Mouse (Mus musculus) spleen, postnatal 36 days (tissue): Measurements from ENCODE around the gene Muc2.
A peak's percentile ranks its signal among the peaks of the same experiment; 100 is the strongest.
"Not testable (repeated sequence)": the region's sequence is repeated elsewhere in the genome, so short reads cannot be mapped to it uniquely, and the experiment has no call there.

Experiments used
- DNase-seq, 2 experiments: peaks; one replicate each; pipeline ENCODE4 v3.0.0; 2022; ENCODE audit warnings: low spot score in 2 of 2, mixed read lengths in 1 of 2

Muc2 gene

GRCm38 (mm10) chr7:141690040-141690439 lies at the start of gene Muc2:
Gene Muc2, plus strand, starts transcription at chr7:141690340.
- DNase-seq, result no peak

- no peak for DNase-seq
Measured at GRCm38 (mm10) chr7:141642375-141642774, 47.8 kb upstream of the Muc2 start.

GRCm38 (mm10) chr7:141643160-141643559 lies 47.0 kb upstream of the Muc2 start:
- DNase-seq, result no peak

- DNase-seq, result no peak
Measured at GRCm38 (mm10) chr7:141647083-141647482, 43.1 kb upstream of the Muc2 start.

GRCm38 (mm10) chr7:141647815-141648214 lies 42.3 kb upstream of the Muc2 start:
- DNase-seq, result no peak

- DNase-seq, result no peak
Measured at GRCm38 (mm10) chr7:141652191-141652590, 37.9 kb upstream of the Muc2 start.

- DNase-seq, result no peak
Measured at GRCm38 (mm10) chr7:141660346-141660745, 29.8 kb upstream of the Muc2 start.

- no peak for DNase-seq
Measured at GRCm38 (mm10) chr7:141661481-141661880, 28.7 kb upstream of the Muc2 start.

- no peak for DNase-seq
Measured at GRCm38 (mm10) chr7:141662223-141662622, 27.9 kb upstream of the Muc2 start.

- DNase-seq, result peak; percentile 11 to 22
Measured at GRCm38 (mm10) chr7:141666190-141666589, 23.9 kb upstream of the Muc2 start.

GRCm38 (mm10) chr7:141669097-141669496 lies 21.0 kb upstream of the Muc2 start:
- DNase-seq, result not testable (repeated sequence)

GRCm38 (mm10) chr7:141670999-141671398 lies 19.1 kb upstream of the Muc2 start:
- DNase-seq, result peak; percentile 26 to 31

- peak; percentile 6 to 35 for DNase-seq
Measured at GRCm38 (mm10) chr7:141671626-141672291, 18.4 kb upstream of the Muc2 start.

GRCm38 (mm10) chr7:141678922-141679321 lies 11.2 kb upstream of the Muc2 start:
- DNase-seq, result no peak

GRCm38 (mm10) chr7:141687330-141687729 lies 2.8 kb upstream of the Muc2 start:
- DNase-seq, result no peak

GRCm38 (mm10) chr7:141693591-141694273 lies 3.6 kb downstream of the Muc2 start:
- no peak for DNase-seq

- no peak for DNase-seq
Measured at GRCm38 (mm10) chr7:141694274-141694639, 4.1 kb downstream of the Muc2 start.

GRCm38 (mm10) chr7:141696538-141696937 lies 6.4 kb downstream of the Muc2 start:
- DNase-seq, result no peak

GRCm38 (mm10) chr7:141699556-141700220 lies 9.5 kb downstream of the Muc2 start:
- DNase-seq, result no peak

- no peak for DNase-seq
Measured at GRCm38 (mm10) chr7:141747451-141748100, 57.4 kb downstream of the Muc2 start.

- DNase-seq, result no peak
Measured at GRCm38 (mm10) chr7:141752513-141752912, 62.4 kb downstream of the Muc2 start.

GRCm38 (mm10) chr7:141755831-141756230 lies 65.7 kb downstream of the Muc2 start:
- peak; percentile 27 to 40 for DNase-seq
